Mouse (Mus musculus) hindbrain, embryonic 14.5 days (tissue): Measurements from ENCODE around the gene Il2rb. TPM values are rescaled to one million over a fixed set of nuclear protein-coding genes. Genes with fewer than 3 reads are reported as not detected.

Source experiments
- ATAC-seq: fragments of 200-750 bp; cut with Nextera tagmentation; 2 replicates; pipeline ENCODE4 v1.8.0; 2017; ENCODE audit warnings: moderate number of reproducible peaks, mild to moderate bottlenecking, moderate TSS enrichment, moderate library complexity; ENCODE audit not compliant: low FRiP score
- DNase-seq: peaks from one replicate; pipeline ENCODE4 v3.0.0-alpha.2; 2015; ENCODE audit warnings: low spot score
- H3K27ac ChIP-seq: fragments of 300-500 bp; sonication (generic); 2 replicates; pipeline ENCODE4 v1.5.1; 2014; ENCODE audit warnings: mild to moderate bottlenecking, moderate library complexity
- H3K27me3 ChIP-seq: fragments of 300-500 bp; sonication (generic); 2 replicates; pipeline ENCODE4 v1.6.1; 2014; ENCODE audit warnings: mild to moderate bottlenecking, low read length, mixed read lengths; ENCODE audit not compliant: control insufficient read depth, insufficient read depth
- H3K36me3 ChIP-seq: fragments of 300-500 bp; sonication (generic); replicated peaks from 2 replicates; pipeline ENCODE4 v1.6.1; 2014; ENCODE audit not compliant: control insufficient read depth, insufficient read depth
- H3K4me1 ChIP-seq: fragments of 300-500 bp; sonication (generic); replicated peaks from 2 replicates; pipeline ENCODE4 v1.6.1; 2014; ENCODE audit warnings: antibody characterized with exemption, low read length, mixed read lengths; ENCODE audit not compliant: control insufficient read depth, insufficient read depth
- H3K4me2 ChIP-seq: fragments of 300-500 bp; sonication (generic); replicated peaks from 2 replicates; pipeline ENCODE4 v1.6.1; 2014; ENCODE audit warnings: mild to moderate bottlenecking, moderate library complexity
- H3K4me3 ChIP-seq: fragments of 300-500 bp; sonication (generic); replicated peaks from 2 replicates; pipeline ENCODE4 v1.5.1; 2014; ENCODE audit warnings: mild to moderate bottlenecking, low read length
- H3K9ac ChIP-seq: fragments of 300-500 bp; sonication (generic); 2 replicates; pipeline ENCODE4 v1.6.1; 2014
- H3K9me3 ChIP-seq: fragments of 300-500 bp; sonication (generic); 2 replicates; pipeline ENCODE4 v1.6.1; 2016; ENCODE audit warnings: low read length; ENCODE audit not compliant: control insufficient read depth
- WGBS: fragments of 180-500 bp; shearing (Covaris S2); extraction: QIAGEN DNeasy Blood & Tissue Kit; methylation state at CpG from one replicate; pipeline ENCODE4 v1.1.7; 2014; 5-methylcytosine and 5-hydroxymethylcytosine counted together
- polyA plus RNA-seq: library from polyadenylated mRNA; unstranded; fragments of >200 nt; fragmentation: Nextera tagmentation; extraction: Ambion mirVana; gene quantifications from 2 replicates; pipeline ENCODE4 v1.2.1, GENCODE M21; 2014

The Il2rb gene
- polyA plus RNA-seq, 1 experiment from 2014 or later = 0.20 TPM

GRCm38 (mm10) chr15:78491301-78491700, 3.8 kb downstream of the Il2rb start:
- no peaks in the 10 kb centered on the region for H3K27me3 ChIP-seq
- H3K4me2 ChIP-seq = no peak overlapping the region
- no peaks in the 10 kb centered on the region for H3K4me1 ChIP-seq
- no peak overlapping the region for H3K9ac ChIP-seq
- no peak overlapping the region for H3K27ac ChIP-seq
- no peaks in the 10 kb centered on the region for H3K36me3 ChIP-seq
- no peak for ATAC-seq
- no peak for DNase-seq
- H3K9me3 ChIP-seq = no peaks in the 10 kb centered on the region
- H3K4me3 ChIP-seq = no peak overlapping the region
- WGBS = 92% methylated on average over 3 of the region's 3 CpGs

- no peak overlapping the region for H3K4me3 ChIP-seq
- H3K4me1 ChIP-seq = no peaks in the 10 kb centered on the region
- WGBS = 84% methylated on average over 8 of the region's 8 CpGs
- H3K4me2 ChIP-seq = no peak overlapping the region
- no peak for DNase-seq
- no peak overlapping the region for H3K9ac ChIP-seq
- no peaks in the 10 kb centered on the region for H3K27me3 ChIP-seq
- H3K9me3 ChIP-seq = no peaks in the 10 kb centered on the region
- ATAC-seq = no peak
- H3K27ac ChIP-seq = no peak overlapping the region
- H3K36me3 ChIP-seq = no peaks in the 10 kb centered on the region
These were observed 5.2 kb downstream of the Il2rb start for GRCm38 (mm10) chr15:78489906-78490305.

GRCm38 (mm10) chr15:78489248-78489647, 5.8 kb downstream of the Il2rb start:
- Histone ChIP-seq H3K4me3 (no peak overlapping the region), H3K4me2 (no peak overlapping the region), H3K27ac (no peak overlapping the region), H3K36me3 (no peaks in the 10 kb centered on the region), H3K4me1 (no peaks in the 10 kb centered on the region), H3K27me3 (no peaks in the 10 kb centered on the region), H3K9ac (no peak overlapping the region), H3K9me3 (no peaks in the 10 kb centered on the region)
- 90% methylated on average over 3 of the region's 3 CpGs for WGBS
- ATAC-seq (no peak), DNase-seq (no peak)

GRCm38 (mm10) chr15:78487066-78487465, 8.0 kb downstream of the Il2rb start:
- H3K27me3 ChIP-seq = no peaks in the 10 kb centered on the region
- no peaks in the 10 kb centered on the region for H3K9me3 ChIP-seq
- H3K4me1 ChIP-seq = no peaks in the 10 kb centered on the region
- no peak overlapping the region for H3K27ac ChIP-seq
- no peak overlapping the region for H3K4me3 ChIP-seq
- no peaks in the 10 kb centered on the region for H3K36me3 ChIP-seq
- H3K4me2 ChIP-seq = no peak overlapping the region
- WGBS = 69% methylated on average over 4 of the region's 4 CpGs
- no peak for DNase-seq
- no peak for ATAC-seq
- no peak overlapping the region for H3K9ac ChIP-seq

- no peak for ATAC-seq
- WGBS = 100% methylated on average over 1 of the region's 1 CpGs
- no peaks in the 10 kb centered on the region for H3K36me3 ChIP-seq
These were observed 8.5 kb downstream of the Il2rb start for GRCm38 (mm10) chr15:78486564-78486963.

GRCm38 (mm10) chr15:78483311-78483710, 11.8 kb downstream of the Il2rb start:
- Histone ChIP-seq H3K9ac (no peak overlapping the region), H3K9me3 (no peaks in the 10 kb centered on the region), H3K4me3 (no peak overlapping the region), H3K27ac (no peak overlapping the region), H3K4me1 (no peaks in the 10 kb centered on the region), H3K4me2 (no peak overlapping the region), H3K36me3 (no peaks in the 10 kb centered on the region), H3K27me3 (no peaks in the 10 kb centered on the region)
- DNase-seq = no peak
- ATAC-seq = no peak
- 83% methylated on average over 4 of the region's 4 CpGs for WGBS

More at GRCm38 (mm10) chr15:78486564-78486963, 8.5 kb downstream of the Il2rb start:
- Histone ChIP-seq H3K9ac (no peak overlapping the region), H3K27me3 (no peaks in the 10 kb centered on the region), H3K4me2 (no peak overlapping the region), H3K27ac (no peak overlapping the region), H3K4me3 (no peak overlapping the region), H3K4me1 (no peaks in the 10 kb centered on the region), H3K9me3 (no peaks in the 10 kb centered on the region)
- DNase-seq = no peak

- Histone ChIP-seq H3K9ac (no peak overlapping the region), H3K36me3 (no peaks in the 10 kb centered on the region), H3K27me3 (no peaks in the 10 kb centered on the region), H3K4me3 (no peak overlapping the region), H3K27ac (no peak overlapping the region), H3K4me1 (no peaks in the 10 kb centered on the region), H3K9me3 (no peaks in the 10 kb centered on the region), H3K4me2 (no peak overlapping the region)
- WGBS = 79% methylated on average over 3 of the region's 3 CpGs
- DNase-seq (no peak), ATAC-seq (no peak)
These were observed 12.6 kb downstream of the Il2rb start for GRCm38 (mm10) chr15:78482518-78482917.

GRCm38 (mm10) chr15:78481448-78482000, 13.5 kb downstream of the Il2rb start:
- H3K9me3 ChIP-seq = no peaks in the 10 kb centered on the region
- no peak overlapping the region for H3K4me2 ChIP-seq
- H3K27ac ChIP-seq = no peak overlapping the region
- WGBS = 54% methylated on average over 9 of the region's 9 CpGs
- no peak overlapping the region for H3K4me3 ChIP-seq
- H3K27me3 ChIP-seq = no peaks in the 10 kb centered on the region
- no peak overlapping the region for H3K9ac ChIP-seq
- H3K36me3 ChIP-seq = no peaks in the 10 kb centered on the region
- ATAC-seq (no peak), DNase-seq (no peak)
- no peaks in the 10 kb centered on the region for H3K4me1 ChIP-seq

GRCm38 (mm10) chr15:78480991-78481390, 14.1 kb downstream of the Il2rb start:
- DNase-seq = no peak
- 83% methylated on average over 2 of the region's 2 CpGs for WGBS
- no peak for ATAC-seq
- Histone ChIP-seq H3K4me1 (no peaks in the 10 kb centered on the region), H3K27ac (no peak overlapping the region), H3K36me3 (no peaks in the 10 kb centered on the region), H3K9me3 (no peaks in the 10 kb centered on the region), H3K27me3 (no peaks in the 10 kb centered on the region), H3K4me2 (no peak overlapping the region), H3K4me3 (no peak overlapping the region), H3K9ac (no peak overlapping the region)

GRCm38 (mm10) chr15:78480111-78480510, 15.0 kb downstream of the Il2rb start:
- no peaks in the 10 kb centered on the region for H3K4me1 ChIP-seq
- H3K9ac ChIP-seq = no peak overlapping the region
- ATAC-seq (peak; percentile 24; the same call in 1 of the 2 replicates), DNase-seq (no peak)
- H3K27me3 ChIP-seq = no peaks in the 10 kb centered on the region
- no peaks in the 10 kb centered on the region for H3K36me3 ChIP-seq
- H3K4me3 ChIP-seq = no peak overlapping the region
- no peak overlapping the region for H3K4me2 ChIP-seq
- 72% methylated on average over 7 of the region's 7 CpGs for WGBS
- H3K27ac ChIP-seq = no peak overlapping the region
- no peaks in the 10 kb centered on the region for H3K9me3 ChIP-seq
